Mouse (Mus musculus) liver, embryonic 14.5 days (tissue): ENCODE data around the gene Tbc1d4.

Source experiments
- CTCF ChIP-seq: IDR thresholded peaks from 2 replicates; pipeline ENCODE4 v1.5.1; 2016; ENCODE audit warnings: antibody characterized with exemption, low read depth, control low read depth
- EP300 ChIP-seq: IDR thresholded peaks from 2 replicates; pipeline ENCODE4 v1.6.1; 2016; ENCODE audit warnings: antibody characterized with exemption, low read depth

GRCm38 (mm10) chr14:101653581-101654525 is 44.9 kb upstream of the Tbc1d4 start, which contains the start of gene Uchl3:
- TF ChIP-seq EP300, result no peak
- peak; percentile 99 for TF ChIP-seq CTCF
